Mouse (Mus musculus): ENCODE data around the gene Gimap3.

Gene Gimap3

GRCm38 (mm10) chr6:48745959-48746889 lies 24.4 kb downstream of the Gimap3 start, which contains the start of gene Gimap5:
Gene Gimap5 (plus strand): TSS chr6:48746197.
- intact Hi-C loops (cut with DNase I) = no loop called here

- intact Hi-C loops (cut with DNase I) = no loop called here
These were observed 25.2 kb downstream of the Gimap3 start for GRCm38 (mm10) chr6:48745490-48745889.

GRCm38 (mm10) chr6:48742422-48743351 lies 28.0 kb downstream of the Gimap3 start:
- intact Hi-C loops (cut with DNase I) = no loop called here

GRCm38 (mm10) chr6:48741711-48742206 lies 28.9 kb downstream of the Gimap3 start:
- intact Hi-C loops (cut with DNase I) = no loop called here

- intact Hi-C loops (cut with DNase I) = no loop called here
These were observed 29.4 kb downstream of the Gimap3 start for GRCm38 (mm10) chr6:48741273-48741672.

GRCm38 (mm10) chr6:48740501-48741169 lies 30.0 kb downstream of the Gimap3 start:
- intact Hi-C loops (cut with DNase I) = no loop called here

GRCm38 (mm10) chr6:48739780-48740055 lies 30.9 kb downstream of the Gimap3 start:
- intact Hi-C loops (cut with DNase I) = no loop called here

- intact Hi-C loops (cut with DNase I) = no loop called here
These were observed 31.5 kb downstream of the Gimap3 start, which contains the start of gene Gimap1 for GRCm38 (mm10) chr6:48738961-48739779. Gene Gimap1 (plus strand): TSS chr6:48739054.

- intact Hi-C loops (cut with DNase I) = no loop called here
These were observed 33.0 kb downstream of the Gimap3 start for GRCm38 (mm10) chr6:48737688-48738087.

GRCm38 (mm10) chr6:48737053-48737452 lies 33.6 kb downstream of the Gimap3 start:
- intact Hi-C loops (cut with DNase I) = no loop called here

GRCm38 (mm10) chr6:48733660-48734059 lies 37.0 kb downstream of the Gimap3 start:
- intact Hi-C loops (cut with DNase I) = no loop called here

GRCm38 (mm10) chr6:48732864-48733304 lies 37.8 kb downstream of the Gimap3 start:
- intact Hi-C loops (cut with DNase I) = no loop called here

GRCm38 (mm10) chr6:48727761-48728160 lies 42.9 kb downstream of the Gimap3 start:
- intact Hi-C loops (cut with DNase I) = no loop called here

- intact Hi-C loops (cut with DNase I) = no loop called here
These were observed 45.2 kb downstream of the Gimap3 start for GRCm38 (mm10) chr6:48725476-48725875.

- intact Hi-C loops (cut with DNase I) = no loop called here
These were observed 47.2 kb downstream of the Gimap3 start for GRCm38 (mm10) chr6:48723468-48723867.

GRCm38 (mm10) chr6:48720326-48720725 lies 50.3 kb downstream of the Gimap3 start:
- intact Hi-C loops (cut with DNase I) = no loop called here

- intact Hi-C loops (cut with DNase I) = no loop called here
These were observed 52.2 kb downstream of the Gimap3 start, which contains the start of the genes Gm28053 and Gimap7 for GRCm38 (mm10) chr6:48718455-48718854. Gene Gm28053 (plus strand): TSS chr6:48718607. Gene Gimap7 (plus strand): TSS chr6:48718621.
